Comparison of ENCODE assay signal across 24 mouse cellular contexts in the genomic region with DNA sequence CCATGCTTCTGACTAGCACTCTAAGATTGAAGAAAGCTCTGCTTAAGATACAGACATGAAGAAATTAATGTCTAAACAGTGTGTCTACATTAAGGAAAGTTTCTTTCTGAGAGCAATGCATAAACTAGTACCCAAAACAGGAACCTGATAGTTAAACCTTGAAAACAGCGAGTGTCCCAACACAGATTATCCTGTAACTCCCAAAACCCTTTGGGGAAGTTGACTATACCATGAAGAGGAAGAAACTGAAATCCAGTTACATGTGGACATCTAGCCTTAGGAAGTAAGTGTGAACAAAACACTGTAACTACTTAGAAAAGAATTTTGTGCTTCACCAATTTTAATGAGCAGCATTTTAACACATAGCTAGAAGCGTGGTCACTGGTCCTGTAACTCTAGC.
"Had no signal": no experiment of that assay in that cellular context is flagged by ENCODE, and none has a peak within 500 bp of the region (broad histone marks: within the 10 kb centered on the region; RNA-seq: fewer than 3 reads in every experiment).

No protein-coding gene starts in this region.

- H3K27me3 ChIP-seq: hindbrain, embryonic 13.5 days; hindbrain, embryonic 15.5 days; kidney, embryonic 15.5 days; limb, embryonic 13.5 days; limb, embryonic 15.5 days had no signal

- DNase-seq: gastrocnemius, postnatal 14 days; gastrocnemius, postnatal 36 days; heart, adult 18-20 months; heart, postnatal 10 days; heart, postnatal 4 days; kidney, adult 11 months; kidney, adult 2 months; kidney, adult 9 months; kidney, postnatal 14 days; kidney, postnatal 36 days; layer of hippocampus, adult 9-11 months; layer of hippocampus, postnatal 36 days; left cerebral cortex, postnatal 4 days had no signal

- H3K4me3 ChIP-seq: heart, embryonic 10.5 days; heart, embryonic 12.5 days; hindbrain, embryonic 10.5 days; hindbrain, embryonic 13.5 days; hindbrain, embryonic 15.5 days; kidney, embryonic 15.5 days; limb, embryonic 13.5 days; limb, embryonic 15.5 days had no signal

- H3K9ac ChIP-seq: heart, embryonic 12.5 days; hindbrain, embryonic 13.5 days; hindbrain, embryonic 15.5 days; kidney, embryonic 15.5 days; limb, embryonic 13.5 days; limb, embryonic 15.5 days had no signal

- H3K4me2 ChIP-seq: heart, embryonic 12.5 days; hindbrain, embryonic 13.5 days; hindbrain, embryonic 15.5 days; kidney, embryonic 15.5 days; limb, embryonic 13.5 days; limb, embryonic 15.5 days had no signal

- H3K27ac ChIP-seq: heart, embryonic 10.5 days; hindbrain, embryonic 10.5 days; hindbrain, embryonic 13.5 days; hindbrain, embryonic 15.5 days; hindbrain, postnatal 0 days; kidney, embryonic 15.5 days; kidney, postnatal 0 days; limb, embryonic 13.5 days; limb, embryonic 15.5 days had no signal

- H3K9me3 ChIP-seq: heart, embryonic 10.5 days; heart, embryonic 12.5 days; hindbrain, embryonic 10.5 days; hindbrain, embryonic 13.5 days; hindbrain, embryonic 15.5 days; kidney, embryonic 15.5 days; limb, embryonic 13.5 days; limb, embryonic 15.5 days had no signal

- H3K36me3 ChIP-seq: heart, embryonic 10.5 days; heart, embryonic 12.5 days; hindbrain, embryonic 10.5 days; hindbrain, embryonic 13.5 days had no signal

- H3K4me1 ChIP-seq: hindbrain, embryonic 10.5 days had no signal

- ATAC-seq: hindbrain, postnatal 0 days; intestine, embryonic 16.5 days had no signal
